Mouse (Mus musculus): ENCODE results near the gene Tomm22.
A peak's percentile ranks its signal among the peaks of the same experiment; 100 is the strongest.
"Not testable (repeated sequence)": the region's sequence is repeated elsewhere in the genome, so short reads cannot be mapped to it uniquely, and the experiment has no call there.

Gene Tomm22

GRCm38 (mm10) chr15:79670249-79670971, at the start of gene Tomm22:
Gene Tomm22 (plus strand): TSS chr15:79670861.
- DNase-seq (ENCODE audit: extremely low spot score, low read depth, low spot score): no peak

GRCm38 (mm10) chr15:79630471-79630870, 40.2 kb upstream of the Tomm22 start:
- DNase-seq (ENCODE audit: extremely low spot score, low read depth, low spot score): no peak

GRCm38 (mm10) chr15:79641135-79641817, 29.4 kb upstream of the Tomm22 start:
- no peak for DNase-seq (ENCODE audit: extremely low spot score, low read depth, low spot score)

GRCm38 (mm10) chr15:79645483-79645882, 25.2 kb upstream of the Tomm22 start:
- no peak for DNase-seq (ENCODE audit: extremely low spot score, low read depth, low spot score)

GRCm38 (mm10) chr15:79648130-79648529, 22.5 kb upstream of the Tomm22 start:
- no peak for DNase-seq (ENCODE audit: extremely low spot score, low read depth, low spot score)

- no peak for DNase-seq (ENCODE audit: extremely low spot score, low read depth, low spot score)
Measured at GRCm38 (mm10) chr15:79650569-79650968, 20.1 kb upstream of the Tomm22 start.

- no peak for DNase-seq (ENCODE audit: extremely low spot score, low read depth, low spot score)
Measured at GRCm38 (mm10) chr15:79651481-79651880, 19.2 kb upstream of the Tomm22 start.

GRCm38 (mm10) chr15:79656451-79656850, 14.2 kb upstream of the Tomm22 start:
- no peak for DNase-seq (ENCODE audit: extremely low spot score, low read depth, low spot score)

- DNase-seq (ENCODE audit: extremely low spot score, low read depth, low spot score): peak; percentile 75
Measured at GRCm38 (mm10) chr15:79657837-79658530, 12.7 kb upstream of the Tomm22 start.

- peak; percentile 87 for DNase-seq (ENCODE audit: extremely low spot score, low read depth, low spot score)
Measured at GRCm38 (mm10) chr15:79658531-79659375, 11.9 kb upstream of the Tomm22 start, which contains the start of the genes Fam227a and Cby1. Gene Fam227a (minus strand): TSS chr15:79658956. Gene Cby1 (plus strand): TSS chr15:79659199.

- no peak for DNase-seq (ENCODE audit: extremely low spot score, low read depth, low spot score)
Measured at GRCm38 (mm10) chr15:79661852-79662251, 8.8 kb upstream of the Tomm22 start.

- no peak for DNase-seq (ENCODE audit: extremely low spot score, low read depth, low spot score)
Measured at GRCm38 (mm10) chr15:79664666-79665065, 6.0 kb upstream of the Tomm22 start.

GRCm38 (mm10) chr15:79669195-79669594, 1.5 kb upstream of the Tomm22 start:
- DNase-seq (ENCODE audit: extremely low spot score, low read depth, low spot score): no peak

- no peak for DNase-seq (ENCODE audit: extremely low spot score, low read depth, low spot score)
Measured at GRCm38 (mm10) chr15:79670972-79671299, 275 bp downstream of the Tomm22 start.

GRCm38 (mm10) chr15:79671828-79672348, 1.2 kb downstream of the Tomm22 start:
- DNase-seq (ENCODE audit: extremely low spot score, low read depth, low spot score): not testable (repeated sequence)

- no peak for DNase-seq (ENCODE audit: extremely low spot score, low read depth, low spot score)
Measured at GRCm38 (mm10) chr15:79677936-79678335, 7.3 kb downstream of the Tomm22 start.

- DNase-seq (ENCODE audit: extremely low spot score, low read depth, low spot score): no peak
Measured at GRCm38 (mm10) chr15:79681973-79682372, 11.3 kb downstream of the Tomm22 start.

GRCm38 (mm10) chr15:79683146-79683545, 12.5 kb downstream of the Tomm22 start:
- DNase-seq (ENCODE audit: extremely low spot score, low read depth, low spot score): no peak

- DNase-seq (ENCODE audit: extremely low spot score, low read depth, low spot score): no peak
Measured at GRCm38 (mm10) chr15:79683707-79684465, 13.2 kb downstream of the Tomm22 start.

GRCm38 (mm10) chr15:79684616-79685015, 14.0 kb downstream of the Tomm22 start:
- no peak for DNase-seq (ENCODE audit: extremely low spot score, low read depth, low spot score)

Measured in hindlimb bud, embryonic 11.5 days (tissue).